Mouse (Mus musculus) heart, adult 10 weeks (tissue): ENCODE data around the gene Etv3. TPM values are rescaled to one million over a fixed set of nuclear protein-coding genes. Genes with fewer than 3 reads are reported as not detected.

Experiments used
- polyA plus RNA-seq: library from polyadenylated mRNA; stranded (reverse); fragments of 350-450 nt; fragmentation: Illumina TruSeq; extraction: RNeasy Lipid Tissue Mini Kit (QIAGEN cat#74804); gene quantifications from one replicate; pipeline ENCODE4 v1.2.3, GENCODE M21; 2014; ENCODE audit warnings: low read depth, low replicate concordance

The Etv3 gene
- polyA plus RNA-seq = 15.7 TPM

DNA sequence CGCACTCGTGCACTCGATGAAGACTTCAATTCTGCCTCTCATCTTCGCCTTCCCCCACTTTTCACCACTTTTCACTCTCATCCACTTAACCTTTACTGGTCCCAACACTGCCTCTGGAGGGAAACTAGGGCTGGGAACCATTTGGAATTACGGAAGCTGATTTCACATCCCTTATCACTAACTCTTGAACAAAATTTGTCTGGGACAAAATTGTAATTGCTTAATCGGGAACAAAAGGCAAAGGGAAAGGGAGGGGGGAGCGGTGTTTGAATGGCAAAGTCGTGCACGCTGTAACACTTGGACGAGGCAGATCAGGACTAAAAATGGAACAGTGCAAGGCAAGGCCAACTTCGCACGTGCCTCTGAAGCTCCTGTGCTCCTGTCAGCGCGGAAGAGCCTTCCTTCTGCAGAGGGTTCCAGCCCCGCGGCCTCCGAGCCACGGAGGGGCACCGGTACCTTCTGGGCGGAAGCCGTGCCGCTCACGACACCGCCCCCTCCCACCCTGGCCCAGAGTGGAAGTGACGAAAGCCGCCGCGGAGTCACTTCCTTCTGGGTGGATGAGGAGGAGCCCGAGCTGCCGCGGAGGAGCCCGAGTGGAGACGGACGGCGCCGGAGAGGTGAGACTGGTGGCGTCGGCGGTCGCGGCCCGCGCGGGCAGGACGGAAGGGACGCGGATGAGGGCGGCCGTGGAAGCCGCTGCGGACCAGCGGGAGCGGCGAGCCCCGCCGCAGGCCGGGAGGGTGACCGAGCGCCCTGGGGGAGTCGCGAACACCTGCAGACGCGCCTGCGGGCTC lies at the start of gene Etv3:
Gene Etv3, plus strand, starts transcription at position 365 of the 794 bp plus-strand sequence.

Other genes with a start within 250 kb of the Etv3 start
- gene Cd5l, start 167.5 kb upstream of the Etv3 start, polyA plus RNA-seq = 0.37 TPM
- gene Fcrl1, start 149.0 kb upstream of the Etv3 start, polyA plus RNA-seq = 0.34 TPM
- gene Fcrl5, start 89.6 kb upstream of the Etv3 start, polyA plus RNA-seq = not detected
- gene Arhgef11, start 92.2 kb downstream of the Etv3 start, polyA plus RNA-seq = 16.4 TPM
- 0.37 TPM for gene Lrrc71, start 223.2 kb downstream of the Etv3 start, polyA plus RNA-seq